In genomic region chr5:63827006-63827405, GRCm38 (mm10) we compare ENCODE assay signal across 10 mouse cellular contexts. TPM values are rescaled to one million over a fixed set of nuclear protein-coding genes. Genes with fewer than 3 reads are reported as not detected.
DNase-seq lines count a peak whose midpoint lies in the region; ATAC-seq lines count a peak whose summit lies in the region.
"Had no signal": no experiment of that assay in that cellular context is flagged by ENCODE, and none has a peak within 500 bp of the region (broad histone marks: within the 10 kb centered on the region; RNA-seq: fewer than 3 reads in every experiment).

No protein-coding gene starts in this region.

- H3K9me3 ChIP-seq in lung, embryonic 15.5 days, result no peaks in the 10 kb centered on the region
- H3K9me3 ChIP-seq in stomach, embryonic 14.5 days (ENCODE audit: control insufficient read depth, low read depth, low read length), result no peaks in the 10 kb centered on the region
- H3K9me3 ChIP-seq: embryonic facial prominence, embryonic 13.5 days; neural tube, embryonic 15.5 days had no signal

- 31% methylated on average over 6 of the region's 6 CpGs for WGBS in lung, embryonic 15.5 days
- WGBS in stomach, embryonic 14.5 days, result 42% methylated on average over 6 of the region's 6 CpGs

- H3K4me1 ChIP-seq in lung, embryonic 15.5 days, result peaks cover 54% of the 10 kb centered on the region
- H3K4me1 ChIP-seq in stomach, embryonic 14.5 days (ENCODE audit: control insufficient read depth, insufficient read depth, low read length), result peaks cover 14% of the 10 kb centered on the region; the same call in 1 of the 2 replicates
- H3K4me1 ChIP-seq: neural tube, embryonic 15.5 days had no signal

- no peak overlapping the region for H3K9ac ChIP-seq in lung, embryonic 15.5 days
- H3K9ac ChIP-seq in stomach, embryonic 14.5 days (replicated peaks; ENCODE audit: low read depth, low read length), result no peak overlapping the region
- H3K9ac ChIP-seq: embryonic facial prominence, embryonic 13.5 days; neural tube, embryonic 15.5 days had no signal

- no peak overlapping the region for H3K4me3 ChIP-seq in lung, embryonic 15.5 days
- no peak overlapping the region for H3K4me3 ChIP-seq in stomach, embryonic 14.5 days (ENCODE audit: low read depth, low read length)
- H3K4me3 ChIP-seq: embryonic facial prominence, embryonic 13.5 days; neural tube, embryonic 15.5 days had no signal

- H3K27ac ChIP-seq in lung, embryonic 15.5 days, result peak overlapping the region; percentile 81
- H3K27ac ChIP-seq in stomach, embryonic 14.5 days (ENCODE audit: low read length), result peak overlapping the region; percentile 40; the same call in 1 of the 2 replicates
- H3K27ac ChIP-seq: embryonic facial prominence, embryonic 13.5 days; neural tube, embryonic 15.5 days had no signal

- peak; percentile 73 for ATAC-seq in granulocyte monocyte progenitor cell, adult 5-6 weeks (replicated peaks; ENCODE audit: poor library complexity, severe bottlenecking)
- ATAC-seq in lung, embryonic 15.5 days (ENCODE audit: borderline replicate concordance, extremely low read depth, low FRiP score, low TSS enrichment), result no peak
- no peak for ATAC-seq in stomach, embryonic 14.5 days (ENCODE audit: insufficient number of reproducible peaks, insufficient read depth, low FRiP score, low read depth)

- H3K27me3 ChIP-seq in lung, embryonic 15.5 days, result no peaks in the 10 kb centered on the region
- H3K27me3 ChIP-seq in stomach, embryonic 14.5 days (ENCODE audit: control insufficient read depth, insufficient read depth, low read length), result no peaks in the 10 kb centered on the region
- H3K27me3 ChIP-seq: embryonic facial prominence, embryonic 13.5 days; neural tube, embryonic 15.5 days had no signal

- no peaks in the 10 kb centered on the region for H3K36me3 ChIP-seq in lung, embryonic 15.5 days
- no peaks in the 10 kb centered on the region for H3K36me3 ChIP-seq in stomach, embryonic 14.5 days (ENCODE audit: control insufficient read depth, insufficient read depth, low read length)
- H3K36me3 ChIP-seq: embryonic facial prominence, embryonic 13.5 days; neural tube, embryonic 15.5 days had no signal

- peak overlapping the region; percentile 41 for H3K4me2 ChIP-seq in lung, embryonic 15.5 days
- peak overlapping the region; percentile 7; the same call in 1 of the 2 replicates for H3K4me2 ChIP-seq in stomach, embryonic 14.5 days (replicated peaks; ENCODE audit: low read depth, low read length)
- H3K4me2 ChIP-seq: embryonic facial prominence, embryonic 13.5 days; neural tube, embryonic 15.5 days had no signal

- peak; percentile 53 to 76 for DNase-seq in lung, adult 18-20 months
- DNase-seq in lung, postnatal 14 days, result no peak
- no peak for DNase-seq in urinary bladder, postnatal 25 days (ENCODE audit: low spot score)
- no peak for DNase-seq in adrenal gland, postnatal 10 days
- DNase-seq in urinary bladder, postnatal 36 days (ENCODE audit: low spot score in 2 of 2), result no peak

RNA-seq across cellular contexts. Expression of gene 0610040J01Rik, which starts 14.8 kb away (rescaled TPM):
- 7.8 and 13.1 TPM in 2 replicates for total RNA-seq in granulocyte monocyte progenitor cell, adult 5-6 weeks (2014; fragmentation: Nextera tagmentation)
- total RNA-seq in granulocyte monocyte progenitor cell, adult 5-6 weeks (2017), result 4.7 and 5.6 TPM in 2 replicates
- 25.7 and 28.9 TPM in 2 replicates for polyA plus RNA-seq in lung, embryonic 15.5 days (2015; fragmentation: Nextera tagmentation; extraction: Ambion mirVana)
- polyA plus RNA-seq in stomach, embryonic 14.5 days (2014; fragmentation: Nextera tagmentation; extraction: Ambion mirVana), result 28.0 and 28.7 TPM in 2 replicates
- total RNA-seq in adrenal gland, postnatal 10 days (2021), result 1 to 10 TPM; 3.6 to 5.9 TPM

Comparison
In these comparisons a context has a peak if more than half of its experiments do, and no peak if none do; other contexts are left out.
1. DNase-seq: peak in lung, adult 18-20 months (2 of 2); none in lung, postnatal 14 days (single experiment), urinary bladder, postnatal 25 days (single experiment), adrenal gland, postnatal 10 days (single experiment) and urinary bladder, postnatal 36 days (0 of 2).